Mouse (Mus musculus): ENCODE measurements around the gene Colq.
A peak's percentile ranks its signal among the peaks of the same experiment; 100 is the strongest.

Gene Colq

GRCm38 (mm10) chr14:31574903-31575665, 16.1 kb downstream of the Colq start:
- no peak for DNase-seq

GRCm38 (mm10) chr14:31572561-31573175, 18.5 kb downstream of the Colq start:
- peak in 1 of 2 experiments; percentile 20 for DNase-seq

GRCm38 (mm10) chr14:31571419-31571818, 19.7 kb downstream of the Colq start:
- DNase-seq, result no peak

GRCm38 (mm10) chr14:31570131-31570951, 20.8 kb downstream of the Colq start:
- DNase-seq, result no peak

- no peak for DNase-seq
These were observed 22.0 kb downstream of the Colq start for GRCm38 (mm10) chr14:31569151-31569631.

GRCm38 (mm10) chr14:31565478-31566212, 25.5 kb downstream of the Colq start:
- no peak for DNase-seq

GRCm38 (mm10) chr14:31564452-31565179, 26.5 kb downstream of the Colq start:
- no peak for DNase-seq

- DNase-seq, result no peak
These were observed 30.3 kb downstream of the Colq start for GRCm38 (mm10) chr14:31560886-31561285.

- DNase-seq, result no peak
These were observed 31.9 kb downstream of the Colq start for GRCm38 (mm10) chr14:31559216-31559615.

- DNase-seq, result no peak
These were observed 33.4 kb downstream of the Colq start for GRCm38 (mm10) chr14:31557784-31558183.

GRCm38 (mm10) chr14:31557273-31557672, 33.9 kb downstream of the Colq start:
- DNase-seq, result peak; percentile 26 to 41

- DNase-seq, result no peak
These were observed 34.5 kb downstream of the Colq start for GRCm38 (mm10) chr14:31556526-31557260.

GRCm38 (mm10) chr14:31555963-31556434, 35.1 kb downstream of the Colq start:
- DNase-seq, result no peak

- DNase-seq, result no peak
These were observed 36.1 kb downstream of the Colq start for GRCm38 (mm10) chr14:31555021-31555420.

GRCm38 (mm10) chr14:31543885-31544442, 47.2 kb downstream of the Colq start:
- no peak for DNase-seq

- DNase-seq, result peak; percentile 60 to 77
These were observed 53.8 kb downstream of the Colq start for GRCm38 (mm10) chr14:31537298-31537697.

- no peak for DNase-seq
These were observed 58.5 kb downstream of the Colq start for GRCm38 (mm10) chr14:31532656-31533055.

- DNase-seq, result no peak
These were observed 59.5 kb downstream of the Colq start for GRCm38 (mm10) chr14:31531506-31532148.

GRCm38 (mm10) chr14:31530847-31531246, 60.3 kb downstream of the Colq start:
- no peak for DNase-seq
